Mouse (Mus musculus) heart, postnatal 4 days (tissue): ENCODE data around the gene BC048562. TPM values are rescaled to one million over a fixed set of nuclear protein-coding genes. Genes with fewer than 3 reads are reported as not detected.

Experiments
- DNase-seq: peaks from one replicate; pipeline ENCODE4 v3.0.0; 2021
- total RNA-seq, 2 experiments: library from RNA; stranded (reverse); gene quantifications; 2 replicates each; pipeline ENCODE4 v1.2.3; 2021

BC048562 gene
- total RNA-seq, 2 experiments from 2014 or later = not detected

DNA sequence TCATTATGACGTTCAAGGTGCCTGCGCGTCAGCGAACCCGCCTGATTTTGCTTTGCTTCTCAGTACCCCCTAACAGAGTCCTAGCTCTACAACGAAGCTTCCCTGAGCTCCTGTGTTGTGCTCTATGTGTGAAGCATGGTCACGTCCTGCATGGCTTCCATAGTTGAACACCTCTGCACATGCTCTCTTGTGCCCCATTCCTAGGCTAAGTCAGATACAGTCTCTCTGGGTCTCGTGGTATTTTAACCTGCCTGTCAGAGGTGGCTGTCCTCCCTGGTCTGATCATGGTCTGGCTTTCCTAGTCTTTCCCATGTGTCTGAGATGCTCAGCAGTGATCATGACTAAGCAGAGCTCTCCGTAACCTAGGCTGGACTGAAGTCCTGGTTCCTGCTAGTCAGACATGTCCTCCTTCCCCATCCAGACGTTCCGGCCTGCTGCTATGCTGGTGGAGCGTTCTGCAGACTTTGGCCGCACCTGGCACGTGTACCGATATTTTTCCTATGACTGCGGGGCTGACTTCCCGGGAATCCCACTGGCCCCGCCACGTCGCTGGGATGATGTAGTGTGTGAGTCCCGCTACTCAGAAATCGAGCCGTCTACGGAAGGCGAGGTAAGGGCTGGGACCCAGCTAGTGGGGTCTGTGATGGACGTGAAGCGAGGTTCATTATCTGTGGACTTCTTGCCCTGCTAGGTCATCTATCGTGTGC lies 44.7 kb downstream of the BC048562 start:
- DNase-seq = no peak

DNA sequence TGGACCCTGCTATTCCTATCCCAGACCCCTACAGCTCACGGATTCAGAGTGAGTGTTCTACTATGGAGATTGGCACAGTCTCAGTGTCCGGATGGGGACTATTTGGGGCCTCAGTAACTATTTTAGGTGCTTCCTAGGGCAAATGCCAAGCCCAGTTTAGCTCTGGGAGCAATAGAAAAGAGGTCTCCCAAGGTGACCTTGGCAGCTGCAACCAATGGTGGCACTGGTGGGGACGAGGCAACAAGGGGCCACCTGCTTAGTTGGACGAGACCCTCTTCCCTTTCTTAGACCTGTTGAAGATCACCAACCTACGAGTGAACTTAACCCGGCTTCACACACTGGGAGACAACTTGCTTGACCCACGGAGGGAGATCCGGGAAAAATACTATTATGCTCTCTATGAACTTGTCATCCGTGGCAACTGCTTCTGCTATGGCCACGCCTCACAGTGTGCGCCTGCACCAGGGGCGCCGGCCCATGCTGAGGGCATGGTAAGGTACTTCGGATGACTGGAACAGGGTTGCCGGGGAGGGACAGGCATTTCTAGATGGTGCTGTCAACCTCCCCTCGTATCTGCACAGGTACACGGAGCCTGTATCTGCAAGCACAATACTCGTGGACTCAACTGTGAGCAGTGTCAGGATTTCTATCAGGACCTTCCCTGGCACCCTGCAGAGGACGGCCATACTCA lies 45.4 kb downstream of the BC048562 start:
- DNase-seq = no peak

DNA sequence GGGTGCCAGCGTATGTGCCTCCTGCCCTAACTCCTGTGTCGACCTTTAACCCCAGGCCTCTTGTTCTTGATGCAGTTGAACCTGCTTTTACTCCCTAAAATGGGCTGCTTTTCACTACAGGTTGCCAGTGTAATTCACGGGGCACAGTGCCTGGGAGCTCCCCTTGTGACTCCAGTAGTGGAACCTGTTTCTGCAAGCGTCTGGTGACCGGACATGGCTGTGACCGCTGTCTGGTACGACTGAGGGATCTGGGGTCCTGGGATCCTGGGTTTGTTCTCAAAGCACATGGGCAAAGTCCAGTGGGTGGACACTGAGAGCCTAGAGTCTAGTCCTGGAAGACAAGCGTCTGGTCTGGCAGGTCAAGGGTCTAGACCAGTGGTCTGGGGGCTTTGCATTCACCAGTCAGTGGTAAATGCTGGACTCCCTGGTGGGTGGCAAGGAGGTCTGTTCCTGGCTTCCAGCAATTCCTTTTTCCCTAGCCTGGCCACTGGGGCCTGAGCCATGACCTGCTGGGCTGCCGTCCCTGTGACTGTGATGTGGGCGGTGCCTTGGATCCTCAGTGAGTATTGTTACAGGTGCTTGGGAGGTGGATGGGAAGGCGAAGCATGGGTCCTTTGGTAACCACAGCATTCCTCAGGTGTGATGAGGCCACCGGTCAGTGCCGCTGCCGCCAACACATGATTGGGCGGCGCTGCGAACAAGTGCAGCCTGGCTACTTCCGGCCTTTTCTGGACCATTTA lies 46.9 kb downstream of the BC048562 start:
- DNase-seq = no peak

DNA sequence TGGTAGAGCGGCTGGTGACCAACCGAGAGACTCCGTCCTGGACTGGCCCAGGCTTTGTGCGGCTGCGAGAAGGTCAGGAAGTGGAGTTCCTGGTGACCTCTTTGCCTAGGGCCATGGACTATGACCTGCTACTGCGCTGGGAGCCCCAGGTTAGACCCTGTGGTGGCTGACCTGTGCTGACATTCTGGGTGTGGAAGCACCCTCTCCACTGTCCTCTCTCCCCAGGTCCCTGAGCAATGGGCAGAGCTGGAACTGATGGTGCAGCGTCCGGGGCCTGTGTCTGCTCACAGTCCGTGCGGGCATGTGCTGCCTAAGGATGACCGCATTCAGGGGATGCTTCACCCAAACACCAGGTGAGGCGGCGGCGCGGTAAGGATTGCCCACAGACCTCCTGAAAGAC lies 47.7 kb downstream of the BC048562 start:
- no peak for DNase-seq

DNA sequence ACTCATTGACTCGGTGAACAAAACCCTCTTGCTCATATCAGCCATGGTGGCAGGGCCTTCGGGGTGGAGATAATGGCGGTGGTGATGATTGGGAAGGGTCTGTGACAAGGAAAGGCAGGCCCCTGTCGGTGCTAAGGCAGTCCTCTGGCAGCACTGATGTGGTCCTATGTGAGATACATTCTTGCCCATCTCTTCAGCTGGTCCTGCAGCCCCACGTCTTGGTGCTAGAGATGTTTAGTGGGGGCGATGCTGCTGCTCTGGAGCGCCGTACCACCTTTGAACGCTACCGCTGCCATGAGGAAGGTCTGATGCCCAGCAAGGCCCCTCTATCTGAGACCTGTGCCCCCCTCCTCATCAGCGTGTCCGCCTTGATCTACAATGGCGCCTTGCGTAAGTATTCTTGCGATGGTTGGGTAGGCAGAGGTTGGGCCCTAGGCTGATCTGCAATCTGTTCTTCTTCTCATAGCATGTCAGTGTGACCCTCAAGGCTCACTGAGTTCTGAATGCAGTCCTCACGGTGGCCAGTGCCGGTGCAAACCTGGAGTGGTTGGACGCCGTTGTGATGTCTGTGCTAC lies 49.1 kb downstream of the BC048562 start:
- DNase-seq = no peak

DNA sequence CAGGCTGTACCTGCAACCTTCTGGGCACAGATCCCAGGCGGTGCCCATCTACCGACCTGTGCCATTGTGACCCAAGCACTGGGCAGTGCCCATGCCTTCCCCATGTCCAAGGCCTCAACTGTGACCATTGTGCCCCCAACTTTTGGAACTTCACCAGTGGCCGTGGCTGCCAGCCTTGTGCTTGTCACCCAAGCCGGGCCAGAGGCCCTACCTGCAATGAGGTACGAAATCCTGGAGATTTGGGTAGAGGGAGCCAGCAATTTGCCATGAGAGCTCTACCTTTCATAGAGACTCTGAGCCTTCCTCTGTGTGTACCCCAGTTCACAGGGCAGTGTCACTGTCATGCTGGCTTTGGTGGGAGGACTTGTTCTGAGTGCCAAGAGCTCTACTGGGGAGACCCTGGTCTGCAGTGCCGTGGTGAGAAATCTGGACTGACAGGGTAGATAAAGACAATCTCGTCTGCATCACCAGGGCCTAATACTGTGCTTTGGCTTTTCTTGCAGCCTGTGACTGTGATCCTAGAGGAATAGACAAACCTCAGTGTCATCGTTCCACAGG lies 50.8 kb downstream of the BC048562 start:
- DNase-seq = no peak

DNA sequence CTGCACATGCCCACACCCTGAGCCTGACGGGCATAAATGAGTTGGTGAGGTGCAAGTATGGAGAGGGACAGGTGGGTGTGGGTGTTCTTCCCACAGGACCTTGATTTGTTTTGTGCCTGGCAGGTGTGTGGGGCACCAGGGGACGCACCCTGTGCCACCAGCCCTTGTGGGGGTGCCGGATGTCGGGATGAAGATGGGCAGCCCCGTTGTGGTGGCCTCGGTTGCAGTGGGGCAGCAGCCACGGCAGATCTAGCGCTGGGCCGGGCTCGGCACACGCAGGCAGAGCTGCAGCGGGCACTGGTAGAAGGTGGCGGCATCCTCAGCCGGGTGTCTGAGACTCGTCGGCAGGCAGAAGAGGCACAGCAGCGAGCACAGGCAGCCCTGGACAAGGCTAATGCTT lies 52.1 kb downstream of the BC048562 start:
- DNase-seq = no peak

DNA sequence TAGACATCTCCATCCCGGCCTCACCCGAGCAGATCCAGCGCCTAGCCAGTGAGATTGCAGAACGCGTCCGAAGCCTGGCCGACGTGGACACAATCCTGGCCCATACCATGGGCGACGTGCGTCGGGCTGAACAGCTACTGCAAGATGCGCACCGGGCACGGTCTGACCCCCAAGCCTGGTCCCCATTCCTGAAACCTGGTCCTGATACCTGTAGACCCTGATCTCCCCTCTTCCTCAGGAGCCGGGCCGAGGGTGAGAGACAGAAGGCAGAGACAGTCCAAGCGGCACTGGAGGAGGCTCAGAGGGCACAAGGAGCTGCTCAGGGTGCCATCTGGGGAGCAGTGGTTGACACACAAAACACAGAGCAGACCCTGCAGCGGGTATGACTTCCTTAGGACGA lies 52.9 kb downstream of the BC048562 start:
- DNase-seq = no peak

DNA sequence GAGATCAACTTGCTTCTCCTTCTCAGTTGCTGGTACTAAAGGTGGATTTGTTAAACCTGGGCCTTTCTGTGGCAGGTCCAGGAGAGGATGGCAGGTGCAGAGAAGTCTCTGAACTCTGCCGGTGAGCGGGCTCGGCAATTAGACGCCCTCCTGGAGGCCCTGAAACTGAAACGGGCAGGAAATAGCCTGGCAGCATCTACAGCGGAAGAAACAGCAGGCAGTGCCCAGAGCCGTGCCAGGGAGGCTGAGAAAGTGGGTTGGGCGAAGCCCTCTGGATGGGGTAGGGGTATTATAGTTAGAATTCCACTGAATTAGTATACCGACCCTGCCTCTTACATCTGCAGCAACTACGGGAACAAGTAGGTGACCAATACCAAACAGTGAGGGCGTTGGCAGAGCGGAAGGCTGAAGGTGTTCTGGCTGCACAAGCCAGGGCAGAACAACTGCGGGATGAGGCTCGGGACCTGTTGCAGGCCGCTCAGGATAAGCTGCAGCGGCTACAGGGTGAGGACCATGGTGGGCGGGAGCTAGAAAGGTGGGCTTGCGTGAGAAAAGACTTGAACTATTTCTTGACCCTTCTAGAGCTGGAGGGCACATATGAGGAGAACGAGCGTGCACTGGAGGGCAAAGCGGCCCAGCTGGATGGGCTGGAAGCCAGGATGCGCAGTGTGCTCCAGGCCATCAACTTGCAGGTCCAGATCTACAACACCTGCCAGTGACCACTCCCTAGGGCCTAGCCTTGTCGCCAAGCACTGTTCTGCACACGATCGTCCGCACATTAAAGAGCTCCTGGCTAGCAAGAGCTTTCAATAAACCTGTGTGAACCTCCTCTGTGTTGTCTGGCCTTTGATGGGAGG lies 53.6 kb downstream of the BC048562 start:
- no peak for DNase-seq

DNA sequence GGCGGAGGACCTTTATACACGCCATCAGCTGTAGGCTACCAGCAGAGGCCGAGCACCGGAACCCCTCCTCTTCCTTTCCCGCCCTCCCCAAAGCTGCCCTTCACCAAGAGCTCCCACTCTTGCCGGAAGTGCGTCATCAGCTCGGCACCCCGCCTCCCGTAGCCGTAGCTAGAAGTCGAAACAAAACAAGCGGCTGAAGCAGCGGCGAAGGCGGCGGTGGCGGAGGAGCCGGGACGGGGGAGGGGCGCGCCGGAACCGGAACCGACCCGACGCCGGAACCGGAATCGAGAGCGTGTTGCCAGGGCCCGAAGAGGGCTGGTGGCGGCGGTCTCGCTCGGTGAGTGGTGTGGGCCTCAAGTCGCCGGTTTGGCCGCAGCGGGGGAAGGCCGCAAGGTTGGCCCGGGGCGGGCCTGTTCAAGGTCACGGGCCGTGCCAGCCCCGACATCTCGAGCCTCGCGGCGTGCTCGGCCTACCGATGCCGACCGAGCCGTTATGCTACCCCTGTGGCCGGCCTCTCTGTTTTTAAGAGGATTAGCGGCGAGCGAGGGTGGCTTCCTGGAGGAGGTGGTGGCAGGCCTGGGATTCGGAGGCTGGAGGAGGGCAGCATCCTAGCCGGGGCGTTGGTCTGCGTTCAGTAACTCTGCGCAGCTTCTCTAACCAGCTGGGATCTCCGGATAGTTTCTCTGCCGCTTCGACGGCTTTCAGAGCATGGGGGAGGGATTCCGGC lies 54.4 kb downstream of the BC048562 start, which contains the start of gene Usp19:
Usp19 (plus strand) TSS at position 44 of the 727 bp plus-strand sequence.
- peak; percentile 96 for DNase-seq

DNA sequence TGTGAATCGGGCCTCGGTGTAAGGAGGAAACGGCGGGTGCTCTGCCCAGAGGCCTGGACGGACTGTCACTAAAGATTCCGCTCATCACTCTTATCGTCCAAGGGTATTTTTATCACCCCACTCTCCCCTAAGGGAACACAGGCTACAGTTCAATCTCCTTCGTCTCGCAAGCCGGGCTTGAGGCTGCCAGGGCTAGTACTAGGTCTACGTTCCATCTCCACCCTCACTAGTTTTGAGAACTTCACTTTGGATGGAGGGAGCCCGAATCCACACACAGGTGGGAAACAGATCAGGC lies 55.0 kb downstream of the BC048562 start:
- no peak for DNase-seq

DNA sequence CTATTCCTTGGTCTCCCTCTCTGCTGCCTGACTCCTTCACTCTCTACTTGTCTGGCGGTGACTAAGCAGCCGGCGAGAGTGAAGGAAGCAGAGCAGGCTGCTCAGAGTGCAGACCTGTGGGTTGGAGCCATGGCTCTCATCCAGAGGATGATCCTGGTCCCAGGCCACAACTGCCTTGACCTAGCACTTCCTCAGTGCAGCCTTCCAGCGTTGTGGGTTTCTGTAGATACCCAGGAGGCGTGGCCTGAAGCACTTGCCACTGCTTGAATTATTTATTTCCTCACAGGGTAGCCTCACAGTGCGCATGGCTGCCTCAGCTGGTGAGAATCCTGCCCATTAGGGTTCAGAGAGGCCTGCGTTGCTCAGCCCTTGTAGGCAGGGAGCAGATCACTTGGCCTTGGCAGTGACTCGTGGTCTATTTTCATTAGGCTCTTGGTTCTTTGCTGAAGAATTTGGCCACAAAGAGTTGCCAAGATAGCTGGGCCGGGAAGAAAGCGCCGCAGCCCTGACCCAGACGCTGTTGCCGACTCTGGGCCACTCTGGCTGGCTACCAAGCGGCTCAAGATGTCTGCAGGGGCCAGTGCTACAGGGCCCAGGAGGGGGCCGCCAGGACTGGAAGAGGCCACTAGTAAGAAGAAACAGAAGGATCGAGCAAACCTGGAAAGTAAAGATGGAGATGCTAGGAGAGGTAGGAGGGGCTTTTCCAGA lies 55.9 kb downstream of the BC048562 start:
- no peak for DNase-seq

DNA sequence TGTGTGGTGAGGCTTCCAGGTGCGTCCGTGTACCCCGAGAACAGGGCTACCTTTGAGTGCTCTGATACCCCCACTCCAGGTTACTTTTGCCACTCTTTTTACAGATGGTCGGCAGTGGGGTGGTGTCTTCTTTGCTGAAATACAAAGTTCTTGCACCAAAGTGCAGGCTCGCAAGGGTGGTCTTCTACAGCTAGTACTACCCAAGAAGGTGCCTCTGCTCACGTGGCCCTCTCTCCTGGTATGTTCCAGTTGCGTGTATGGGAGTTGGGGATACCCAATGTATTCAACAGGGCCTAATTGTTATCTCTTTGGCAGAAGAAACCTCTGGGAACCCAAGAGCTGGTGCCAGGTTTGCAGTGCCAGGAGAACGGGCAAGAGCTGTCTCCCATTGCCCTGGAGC lies 57.0 kb downstream of the BC048562 start:
- no peak for DNase-seq

DNA sequence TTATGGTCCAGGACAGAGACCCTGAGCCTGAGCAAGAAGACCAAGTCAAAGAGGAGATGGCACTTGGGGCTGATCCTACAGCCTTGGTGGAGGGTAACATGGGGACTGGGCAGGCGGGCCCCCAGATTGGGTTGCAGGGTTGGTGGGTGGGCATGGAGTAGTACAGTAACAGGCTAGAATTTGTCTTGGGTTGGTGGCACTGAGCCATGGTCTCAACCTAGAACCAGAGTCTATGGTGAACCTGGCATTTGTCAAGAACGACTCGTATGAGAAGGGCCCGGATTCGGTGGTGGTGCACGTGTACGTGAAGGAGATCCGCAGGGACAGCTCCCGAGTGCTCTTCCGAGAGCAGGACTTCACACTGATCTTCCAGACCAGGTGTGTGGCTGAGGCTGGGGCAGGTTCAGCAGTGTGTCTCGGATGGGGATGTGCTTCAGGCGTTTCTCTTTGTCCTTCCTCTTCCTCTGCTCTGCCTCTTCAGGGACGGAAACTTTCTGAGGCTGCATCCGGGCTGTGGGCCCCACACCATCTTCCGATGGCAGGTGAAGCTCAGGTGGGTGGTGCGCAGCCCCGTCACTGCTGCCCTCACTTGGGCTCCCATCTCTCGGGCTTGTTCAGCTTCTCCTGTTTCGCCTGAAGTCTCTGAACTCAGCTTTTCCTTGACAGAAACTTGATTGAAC lies 58.0 kb downstream of the BC048562 start:
- no peak for DNase-seq

DNA sequence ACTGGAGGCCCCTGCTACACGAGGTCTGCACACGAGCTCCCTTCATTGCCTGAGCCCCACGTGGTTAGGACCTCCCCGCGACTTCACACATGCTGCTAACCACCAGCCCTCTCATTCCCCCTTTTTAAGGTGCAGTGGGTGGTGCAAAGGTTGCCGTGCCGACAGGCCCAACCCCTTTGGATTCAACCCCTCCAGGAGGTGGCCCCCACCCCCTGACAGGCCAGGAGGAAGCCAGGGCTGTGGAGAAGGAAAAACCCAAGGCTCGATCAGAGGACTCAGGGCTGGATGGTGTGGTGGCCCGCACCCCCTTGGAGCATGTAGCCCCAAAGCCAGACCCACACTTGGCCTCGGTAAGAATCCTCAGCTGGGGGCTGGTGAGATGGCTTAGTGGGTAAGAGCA lies 58.6 kb downstream of the BC048562 start:
- no peak for DNase-seq

Other genes starting within 250 kb of the BC048562 start
- gene Bsn, start 246.1 kb upstream of the BC048562 start, total RNA-seq = under 1 TPM; 0.07 to 0.11 TPM
- 100 to 1,000 TPM; 307 to 326 TPM for gene Dag1, start 172.5 kb upstream of the BC048562 start, total RNA-seq
- 10 to 100 TPM; 19.3 to 21.2 TPM for gene Nicn1, start 146.1 kb upstream of the BC048562 start, total RNA-seq
- gene Amt, start 139.6 kb upstream of the BC048562 start, total RNA-seq = 1 to 10 TPM; 3.6 to 6.0 TPM
- gene Rhoa, start 130.4 kb upstream of the BC048562 start, total RNA-seq = 100 to 1,000 TPM; 341 to 348 TPM
- gene Tcta, start 130.3 kb upstream of the BC048562 start, total RNA-seq = 10 to 100 TPM; 15.9 to 19.1 TPM
- 100 to 1,000 TPM; 159 to 185 TPM for gene Gpx1, start 97.6 kb upstream of the BC048562 start, total RNA-seq
- gene Usp4, start 88.6 kb upstream of the BC048562 start, total RNA-seq = 100 to 1,000 TPM; 105 to 108 TPM
- 1 to 10 TPM in 1 of 2 experiments, under 1 TPM in 1; 0.64 to 1.1 TPM for gene 1700102P08Rik, start 43.7 kb upstream of the BC048562 start, total RNA-seq
- gene Ccdc36, start 8.0 kb upstream of the BC048562 start, total RNA-seq = under 1 TPM; 0.10 to 0.11 TPM
- gene Ccdc71, start 24.0 kb downstream of the BC048562 start, total RNA-seq = 10 to 100 TPM; 27.0 to 28.4 TPM
- 10 to 100 TPM; 43.9 to 45.6 TPM for gene Klhdc8b, start 25.1 kb downstream of the BC048562 start, total RNA-seq
- 100 to 1,000 TPM; 217 to 229 TPM for gene Lamb2, start 43.3 kb downstream of the BC048562 start, total RNA-seq
- 100 to 1,000 TPM; 108 to 109 TPM for gene Usp19, start 54.1 kb downstream of the BC048562 start, total RNA-seq
- gene Qars, start 71.2 kb downstream of the BC048562 start, total RNA-seq = 10 to 100 TPM; 75.7 to 83.6 TPM
- gene Qrich1, start 80.3 kb downstream of the BC048562 start, total RNA-seq = 10 to 100 TPM; 93.5 to 94.0 TPM
- 10 to 100 TPM; 77.5 to 79.6 TPM for gene Impdh2, start 123.8 kb downstream of the BC048562 start, total RNA-seq
- gene Ndufaf3, start 131.0 kb downstream of the BC048562 start, total RNA-seq = 10 to 100 TPM; 57.0 to 64.2 TPM
- 10 to 100 TPM; 20.6 to 21.6 TPM for gene Dalrd3, start 133.4 kb downstream of the BC048562 start, total RNA-seq
- gene Wdr6, start 142.3 kb downstream of the BC048562 start, total RNA-seq = 10 to 100 TPM; 36.6 to 40.0 TPM
- 10 to 100 TPM; 13.2 to 13.4 TPM for gene P4htm, start 161.2 kb downstream of the BC048562 start, total RNA-seq
- gene Arih2, start 212.9 kb downstream of the BC048562 start, total RNA-seq = 10 to 100 TPM; 60.7 to 76.7 TPM
- gene Slc25a20, start 225.6 kb downstream of the BC048562 start, total RNA-seq = 100 to 1,000 TPM; 206 to 213 TPM